Mouse (Mus musculus) kidney, adult 2 months (tissue): Measurements from ENCODE around the gene Ulk3. TPM values are rescaled to one million over a fixed set of nuclear protein-coding genes. Genes with fewer than 3 reads are reported as not detected.

Experiments used
- DNase-seq: peaks from one replicate; pipeline ENCODE4 v3.0.0; 2021
- H3K27ac ChIP-seq: fragments of 200-500 bp; 2 replicates; pipeline ENCODE4 v1.5.1; 2012; ENCODE audit warnings: low read depth, low read length, control low read depth, inconsistent platforms; ENCODE audit not compliant: insufficient read depth
- H3K27me3 ChIP-seq: fragments of 200-500 bp; replicated peaks from 2 replicates; pipeline ENCODE4 v1.6.1; 2012; ENCODE audit warnings: mild to moderate bottlenecking, moderate library complexity, low read length, inconsistent platforms; ENCODE audit not compliant: control insufficient read depth, insufficient read depth
- H3K36me3 ChIP-seq: fragments of 200-500 bp; 2 replicates; pipeline ENCODE4 v1.6.1; 2012; ENCODE audit warnings: mild to moderate bottlenecking, moderate library complexity, low read length, inconsistent platforms; ENCODE audit not compliant: control insufficient read depth, insufficient read depth
- H3K4me1 ChIP-seq: fragments of 200-500 bp; 2 replicates; pipeline ENCODE4 v1.6.1; 2011; ENCODE audit warnings: low read length; ENCODE audit not compliant: control insufficient read depth, insufficient read depth
- H3K4me3 ChIP-seq: fragments of 200-500 bp; 2 replicates; pipeline ENCODE4 v1.5.1; 2011; ENCODE audit warnings: mild to moderate bottlenecking, low read depth, low read length, control low read depth; ENCODE audit not compliant: insufficient read depth
- CTCF ChIP-seq: fragments of 200-500 bp; conservative IDR thresholded peaks from 2 replicates; pipeline ENCODE4 v1.5.1; 2011; ENCODE audit warnings: low read depth, mild to moderate bottlenecking, control low read depth, low read length, moderate library complexity, mixed read lengths; ENCODE audit not compliant: insufficient read depth, insufficient read length
- POLR2A ChIP-seq: fragments of 200-500 bp; IDR thresholded peaks from one replicate; pipeline ENCODE4 v1.6.1; 2011; ENCODE audit warnings: low read depth, low read length, control low read depth
- WGBS: fragments of 180-500 bp; shearing (Covaris S2); methylation state at CpG from one replicate; pipeline ENCODE4 v1.1.7; 2018; 5-methylcytosine and 5-hydroxymethylcytosine counted together
- polyA plus RNA-seq: library from polyadenylated mRNA; depleted of rRNA; stranded (reverse); fragments of >200 nt; gene quantifications from 2 replicates; pipeline ENCODE4 v1.2.3, GENCODE M21; 2012

Gene Ulk3
- polyA plus RNA-seq, 1 experiment = 26.9 TPM

- 26% methylated on average over 7 of the region's 7 CpGs for WGBS
- Histone ChIP-seq H3K4me1 (peaks cover 27% of the 10 kb centered on the region), H3K36me3 (no peaks in the 10 kb centered on the region), H3K4me3 (no peak overlapping the region), H3K27ac (no peak overlapping the region), H3K27me3 (no peaks in the 10 kb centered on the region)
- TF ChIP-seq CTCF = no peak
- TF ChIP-seq POLR2A = no peak
- no peak for DNase-seq
Observed at GRCm38 (mm10) chr9:57560263-57560662, 29.0 kb upstream of the Ulk3 start.

DNA sequence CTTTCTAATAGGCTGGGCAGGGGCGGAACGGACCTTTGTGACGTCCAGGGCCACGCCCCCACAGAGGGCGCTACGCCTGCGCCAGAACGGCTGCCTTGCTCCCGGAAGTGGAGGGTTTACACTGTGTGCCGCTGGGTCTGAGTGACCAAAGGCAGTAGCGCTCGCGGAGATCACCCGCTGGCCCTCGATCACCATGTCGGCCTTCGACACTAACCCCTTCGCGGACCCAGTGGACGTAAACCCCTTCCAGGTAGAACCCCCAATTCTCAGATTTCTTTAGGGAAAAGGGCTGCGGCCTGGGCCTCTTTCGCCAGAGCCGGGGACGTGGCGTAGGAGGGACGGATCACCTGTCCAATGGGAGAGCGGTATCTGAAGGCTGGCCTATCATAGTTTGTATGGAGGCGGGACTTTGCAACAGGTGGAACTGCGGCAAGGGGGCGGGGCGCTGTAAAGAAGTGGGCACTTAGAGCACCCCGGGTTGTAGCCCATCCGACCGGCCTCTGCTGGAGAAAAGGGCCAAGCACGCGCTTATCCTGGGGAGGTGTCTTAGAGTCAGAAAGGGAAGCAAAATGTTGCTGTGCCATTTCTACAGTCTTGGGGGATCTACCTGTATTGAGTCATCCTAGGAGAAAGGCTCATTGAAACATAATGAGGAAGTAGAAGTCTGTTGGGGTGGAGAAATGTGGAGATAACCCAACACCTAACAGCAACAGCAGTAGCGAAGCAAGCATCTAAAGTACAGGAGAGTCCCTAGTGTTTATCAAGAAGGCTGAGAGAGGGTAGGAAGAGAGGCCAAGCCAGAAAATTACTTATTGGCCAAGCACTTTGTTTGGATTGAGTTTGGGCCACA lies 28.2 kb upstream of the Ulk3 start, which contains the start of gene Scamp2:
TSS of gene Scamp2 (plus strand) at position 83 of the 850 bp plus-strand sequence.
- Histone ChIP-seq H3K4me3 (peak within 1 kb of the TSS; percentile 77), H3K27ac (peak within 1 kb of the TSS; percentile 89), H3K27me3 (no peaks in the 10 kb centered on the region), H3K36me3 (no peaks in the 10 kb centered on the region), H3K4me1 (peaks cover 34% of the 10 kb centered on the region)
- TF ChIP-seq POLR2A (peak; percentile 75), CTCF (0 out of 2 replicates have a peak, but pooled peaks have one; percentile 12)
- under 1% methylated on average over 37 of the region's 37 CpGs for WGBS
- peak; percentile 97 for DNase-seq

DNA sequence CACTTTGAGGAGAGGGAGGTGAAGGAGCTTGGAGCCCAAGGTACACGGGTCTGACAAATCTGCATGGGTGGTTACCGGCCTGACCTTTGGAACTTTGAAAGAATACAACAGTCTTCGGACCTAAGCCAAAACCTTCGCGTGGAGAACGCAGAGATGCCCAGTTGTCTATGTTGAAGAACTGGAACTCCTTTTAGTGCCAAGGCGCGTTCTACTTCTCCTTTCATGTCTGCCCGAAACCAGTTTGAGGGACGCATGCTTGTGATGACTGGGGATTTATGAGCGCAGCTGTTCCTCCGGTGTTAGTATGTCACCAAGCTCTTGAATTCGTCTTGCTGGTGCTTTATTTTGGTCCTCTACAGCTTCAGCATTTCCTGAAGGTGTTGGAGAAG lies 27.5 kb upstream of the Ulk3 start:
- no peaks in the 10 kb centered on the region for H3K27me3 ChIP-seq
- 37% methylated on average over 13 of the region's 13 CpGs for WGBS
- H3K36me3 ChIP-seq = no peaks in the 10 kb centered on the region
- peak overlapping the region; percentile 77 for H3K4me3 ChIP-seq
- peaks cover 37% of the 10 kb centered on the region for H3K4me1 ChIP-seq
- peak overlapping the region; percentile 70 for H3K27ac ChIP-seq
- no peak for TF ChIP-seq CTCF
- no peak for TF ChIP-seq POLR2A
- DNase-seq = peak; percentile 91

DNA sequence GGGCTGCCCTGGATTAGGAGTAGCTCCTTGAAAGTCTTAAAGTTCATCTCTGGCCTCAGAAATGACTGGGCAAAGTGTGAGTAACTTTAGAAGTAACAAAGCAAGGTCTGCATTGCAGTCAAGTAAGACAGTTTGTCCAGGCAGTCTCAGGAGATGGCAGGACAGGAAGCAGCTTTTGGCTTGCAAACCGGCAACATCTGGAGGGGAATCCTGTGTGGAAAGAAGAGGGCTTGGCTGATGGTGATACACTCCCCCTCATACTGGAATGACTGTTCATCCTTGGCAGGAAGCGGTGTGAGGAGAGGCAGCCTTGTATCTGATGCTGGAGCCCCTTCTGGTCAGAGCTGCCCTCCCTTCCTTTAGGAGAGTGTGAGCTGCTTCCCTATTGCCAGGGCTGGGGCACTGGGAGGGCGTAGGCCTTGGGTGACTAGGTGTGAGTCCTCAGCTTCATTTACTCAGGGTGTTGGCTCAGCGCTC lies 26.3 kb upstream of the Ulk3 start:
- H3K4me3 ChIP-seq = peak overlapping the region; percentile 33; the same call in 1 of the 2 replicates
- WGBS = 13% methylated on average over 4 of the region's 4 CpGs
- H3K27me3 ChIP-seq = no peaks in the 10 kb centered on the region
- no peaks in the 10 kb centered on the region for H3K36me3 ChIP-seq
- DNase-seq = peak; percentile 79
- no peak for TF ChIP-seq CTCF
- no peak for TF ChIP-seq POLR2A
- peaks cover 46% of the 10 kb centered on the region for H3K4me1 ChIP-seq
- peak overlapping the region; percentile 92 for H3K27ac ChIP-seq

- 27% methylated on average over 6 of the region's 6 CpGs for WGBS
- H3K27ac ChIP-seq = no peak overlapping the region
- no peak overlapping the region for H3K4me3 ChIP-seq
- H3K4me1 ChIP-seq = peaks cover 56% of the 10 kb centered on the region
- peak; percentile 89 for DNase-seq
- TF ChIP-seq CTCF (no peak), POLR2A (no peak)
- no peaks in the 10 kb centered on the region for H3K27me3 ChIP-seq
- H3K36me3 ChIP-seq = peaks cover 2% of the 10 kb centered on the region; the same call in 1 of the 2 replicates
Observed at GRCm38 (mm10) chr9:57564609-57565008, 24.6 kb upstream of the Ulk3 start.

GRCm38 (mm10) chr9:57565741-57566221 lies 23.5 kb upstream of the Ulk3 start:
- H3K4me1 ChIP-seq = peaks cover 56% of the 10 kb centered on the region
- no peaks in the 10 kb centered on the region for H3K27me3 ChIP-seq
- H3K27ac ChIP-seq = peak overlapping the region; percentile 89
- 20% methylated on average over 10 of the region's 10 CpGs for WGBS
- TF ChIP-seq POLR2A (no peak), CTCF (no peak)
- H3K36me3 ChIP-seq = peaks cover 2% of the 10 kb centered on the region; the same call in 1 of the 2 replicates
- DNase-seq = peak; percentile 52
- no peak overlapping the region for H3K4me3 ChIP-seq

- Histone ChIP-seq H3K36me3 (peaks cover 2% of the 10 kb centered on the region; the same call in 1 of the 2 replicates), H3K4me3 (no peak overlapping the region), H3K4me1 (peaks cover 55% of the 10 kb centered on the region), H3K27me3 (no peaks in the 10 kb centered on the region), H3K27ac (peak overlapping the region; percentile 32; the same call in 1 of the 2 replicates)
- 32% methylated on average over 8 of the region's 8 CpGs for whole genome bisulfite sequencing
- TF ChIP-seq POLR2A (no peak), CTCF (peak; percentile 77)
- peak; percentile 93 for DNase-seq
Observed at GRCm38 (mm10) chr9:57566846-57567245, 22.4 kb upstream of the Ulk3 start.
